Mouse (Mus musculus): ENCODE results near the gene Speer4d.
"Not testable (repeated sequence)": the region's sequence is repeated elsewhere in the genome, so short reads cannot be mapped to it uniquely, and the experiment has no call there.

Speer4d gene

GRCm38 (mm10) chr5:15618764-15619163 lies at the start of gene Speer4d:
Speer4d (plus strand) TSS chr5:15619064.
- not testable (repeated sequence) for DNase-seq (ENCODE audit: low spot score)

- not testable (repeated sequence) for DNase-seq (ENCODE audit: low spot score)
Observed at GRCm38 (mm10) chr5:15573735-15574134, 45.1 kb upstream of the Speer4d start.

- DNase-seq (ENCODE audit: low spot score), result not testable (repeated sequence)
Observed at GRCm38 (mm10) chr5:15577033-15577432, 41.8 kb upstream of the Speer4d start, which contains the start of gene Gm21083. Gm21083 (plus strand) TSS chr5:15577333.

- not testable (repeated sequence) for DNase-seq (ENCODE audit: low spot score)
Observed at GRCm38 (mm10) chr5:15586351-15586750, 32.5 kb upstream of the Speer4d start.

DNA sequence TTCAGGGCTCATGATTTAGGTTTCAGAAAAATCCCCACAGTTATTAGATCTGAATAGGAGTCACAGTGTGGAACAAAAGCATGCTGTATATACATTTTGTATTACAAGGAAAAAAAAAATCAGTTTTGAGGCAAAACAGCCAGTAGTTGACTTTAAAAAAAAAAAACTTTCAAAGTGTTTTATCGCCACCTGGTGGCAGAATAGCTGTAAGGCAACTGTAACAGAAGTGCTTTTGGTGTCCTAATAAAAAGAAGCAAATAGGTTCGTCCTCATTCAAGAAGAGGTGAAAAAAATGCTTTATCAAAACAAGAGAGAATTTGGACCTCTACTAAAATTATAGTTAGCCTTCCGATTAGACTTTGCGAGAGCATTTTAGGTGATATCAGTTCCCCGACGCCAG lies 30.6 kb upstream of the Speer4d start:
- DNase-seq (ENCODE audit: low spot score), result not testable (repeated sequence)

- DNase-seq (ENCODE audit: low spot score), result not testable (repeated sequence)
Observed at GRCm38 (mm10) chr5:15590635-15591034, 28.2 kb upstream of the Speer4d start.

GRCm38 (mm10) chr5:15591577-15591976 lies 27.3 kb upstream of the Speer4d start:
- DNase-seq (ENCODE audit: low spot score), result not testable (repeated sequence)

GRCm38 (mm10) chr5:15598831-15599230 lies 20.0 kb upstream of the Speer4d start:
- not testable (repeated sequence) for DNase-seq (ENCODE audit: low spot score)

DNA sequence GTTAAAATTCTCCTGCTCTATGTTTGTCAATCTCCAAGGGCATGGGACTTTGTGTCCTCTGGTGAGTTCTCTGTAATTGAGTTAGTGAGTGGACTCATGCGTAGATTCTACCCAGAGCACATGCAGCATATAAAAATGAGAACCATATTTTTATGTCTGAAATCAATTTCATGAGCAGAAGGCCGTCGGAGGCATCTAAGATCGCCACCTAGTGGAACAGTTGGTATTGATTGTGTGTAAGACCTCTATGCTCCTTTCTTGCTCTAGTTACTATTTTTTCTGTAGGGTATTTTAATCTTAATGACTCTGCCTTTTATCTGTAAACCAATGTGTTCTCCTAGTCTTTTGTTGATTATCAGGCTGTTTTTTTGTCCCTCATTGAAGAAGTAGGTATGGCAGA lies 18.5 kb upstream of the Speer4d start:
- not testable (repeated sequence) for DNase-seq (ENCODE audit: low spot score)

DNA sequence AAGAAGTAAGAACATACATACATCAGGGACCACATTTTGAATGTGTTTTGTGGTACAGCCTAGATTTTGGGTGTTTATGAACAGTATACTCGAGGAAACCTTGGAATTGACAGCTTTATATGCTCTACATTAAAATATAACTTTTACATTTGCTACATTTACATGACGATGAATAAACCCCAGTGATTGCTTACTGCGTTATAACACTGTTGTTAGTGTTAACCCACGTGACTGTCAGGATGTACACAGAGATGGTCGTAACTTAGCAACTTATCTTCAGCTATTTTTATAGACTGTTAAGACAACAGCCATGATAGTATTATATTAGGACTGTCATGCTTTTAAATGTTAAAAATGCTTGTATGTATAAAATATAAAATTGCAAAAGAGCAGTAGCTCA lies 17.4 kb upstream of the Speer4d start:
- DNase-seq (ENCODE audit: low spot score), result not testable (repeated sequence)

DNA sequence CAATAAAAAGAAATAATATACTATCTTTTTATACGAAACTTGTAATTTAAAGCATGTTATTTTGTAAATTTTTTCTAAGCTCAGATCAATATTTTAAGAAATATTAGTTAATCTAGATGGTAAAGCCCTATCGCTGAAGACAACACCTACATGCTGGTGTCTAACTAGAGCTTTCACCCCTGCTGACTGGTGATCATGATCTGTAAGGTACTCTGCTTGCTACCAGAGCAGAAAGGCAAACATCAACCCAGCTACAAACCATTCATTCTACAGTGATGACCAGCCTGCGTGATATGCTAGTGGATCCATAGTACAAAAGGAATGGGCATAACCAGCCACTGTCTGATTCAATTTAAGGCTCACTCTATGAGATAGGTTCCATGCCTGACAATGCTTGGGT lies 16.9 kb upstream of the Speer4d start:
- DNase-seq (ENCODE audit: low spot score), result not testable (repeated sequence)

DNA sequence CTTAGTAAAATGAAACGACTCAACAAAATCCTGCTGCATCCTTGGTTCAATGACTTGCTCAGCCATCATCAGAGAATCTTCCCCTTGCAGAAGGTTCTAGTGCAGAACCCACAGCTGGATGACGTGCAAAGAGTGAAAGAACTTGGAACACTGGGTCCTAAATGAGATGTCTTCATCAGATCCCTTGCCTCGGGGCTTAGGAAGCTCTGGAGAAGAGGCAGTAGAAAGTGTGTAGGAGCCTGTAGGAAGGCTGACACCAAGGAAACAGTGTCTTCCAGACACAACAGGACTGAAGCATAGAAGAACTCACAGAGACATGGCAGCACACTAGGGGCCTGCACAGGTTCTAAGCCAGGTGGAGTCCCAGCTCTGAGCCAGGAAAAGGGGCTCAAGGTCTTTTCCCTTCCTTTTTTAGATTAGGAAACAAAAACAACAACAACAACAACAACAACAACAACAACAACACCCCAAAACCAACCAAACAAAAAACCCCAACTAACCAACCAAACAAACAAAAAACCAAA lies 16.4 kb upstream of the Speer4d start:
- DNase-seq (ENCODE audit: low spot score), result not testable (repeated sequence)

DNA sequence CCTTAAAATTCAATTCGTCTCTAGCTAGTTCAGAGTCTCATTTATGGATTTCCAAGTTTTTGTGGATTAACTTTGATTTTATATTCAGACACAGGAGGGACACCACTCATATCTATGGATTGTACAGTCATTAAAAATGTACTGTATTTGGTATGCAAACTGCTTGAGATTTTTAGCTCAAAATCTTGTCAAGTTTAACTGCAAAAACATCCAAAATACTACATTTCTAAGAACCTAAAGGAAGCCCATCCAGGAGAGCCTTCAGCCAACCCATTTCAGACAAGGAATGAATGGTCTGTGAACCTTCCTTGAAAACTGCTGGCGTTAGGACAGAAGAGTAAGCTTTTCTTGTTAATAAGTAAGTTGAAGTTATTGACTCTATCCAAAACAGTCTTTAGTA lies 15.9 kb upstream of the Speer4d start:
- DNase-seq (ENCODE audit: low spot score), result not testable (repeated sequence)

GRCm38 (mm10) chr5:15603585-15603984 lies 15.3 kb upstream of the Speer4d start:
- DNase-seq (ENCODE audit: low spot score), result not testable (repeated sequence)

DNA sequence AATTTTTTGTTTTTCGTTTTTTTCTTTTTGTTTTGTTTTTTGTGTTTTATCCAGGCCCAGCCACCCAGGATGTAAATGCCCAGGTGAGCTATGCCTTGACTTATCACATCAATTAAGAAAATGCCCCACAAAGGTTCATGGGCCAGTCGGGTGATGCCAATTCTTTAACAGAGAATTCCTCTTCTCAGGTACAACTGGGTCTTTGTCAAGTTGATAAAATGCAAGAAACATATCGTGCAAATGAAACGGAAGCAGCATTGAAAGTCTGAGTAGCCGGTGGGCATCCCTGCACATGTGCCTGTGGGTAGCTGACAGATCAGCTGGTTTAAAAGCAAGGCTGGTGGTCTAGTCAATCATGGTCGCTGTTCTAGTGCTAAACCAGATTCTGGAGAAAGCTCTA lies 12.2 kb upstream of the Speer4d start:
- peak; percentile 6 for DNase-seq (ENCODE audit: low spot score)

- not testable (repeated sequence) for DNase-seq (ENCODE audit: low spot score)
Observed at GRCm38 (mm10) chr5:15610695-15611094, 8.2 kb upstream of the Speer4d start.

DNA sequence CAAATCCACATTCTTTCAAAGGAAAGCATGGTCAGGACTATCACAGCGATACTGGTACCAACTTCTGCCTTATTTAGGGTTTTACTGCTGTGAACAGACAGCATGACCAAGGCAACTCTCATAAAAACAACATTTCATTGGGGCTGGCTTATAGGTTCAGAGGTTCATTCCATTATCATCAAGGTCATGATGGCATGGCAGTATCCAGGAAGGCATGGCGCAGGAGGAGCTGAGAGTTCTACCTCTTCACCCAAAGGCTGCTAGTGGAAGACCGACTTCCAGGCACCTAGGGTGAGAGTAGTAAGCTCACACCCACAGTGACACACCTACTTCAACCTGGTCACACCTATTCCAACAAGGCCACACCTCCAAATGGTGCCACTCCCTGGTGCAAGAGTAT lies 2.7 kb upstream of the Speer4d start:
- not testable (repeated sequence) for DNase-seq (ENCODE audit: low spot score)

GRCm38 (mm10) chr5:15628136-15628535 lies 9.3 kb downstream of the Speer4d start:
- DNase-seq (ENCODE audit: low spot score), result not testable (repeated sequence)

DNA sequence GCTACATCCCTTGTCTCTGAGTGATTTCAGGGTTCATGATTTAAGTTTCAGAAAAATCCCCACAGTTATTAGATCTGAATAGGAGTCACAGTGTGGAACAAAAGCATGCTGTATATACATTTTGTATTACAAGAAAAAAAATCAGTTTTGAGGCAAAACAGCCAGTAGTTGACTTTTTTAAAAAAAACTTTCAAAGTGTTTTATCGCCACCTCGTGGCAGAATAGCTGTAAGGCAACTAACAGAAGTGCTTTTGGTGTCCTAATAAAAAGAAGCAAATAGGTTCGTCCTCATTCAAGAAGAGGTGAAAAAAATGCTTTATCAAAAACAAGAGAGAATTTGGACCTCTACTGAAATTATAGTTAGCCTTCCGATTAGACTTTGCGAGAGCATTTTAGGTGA lies 11.2 kb downstream of the Speer4d start:
- DNase-seq (ENCODE audit: low spot score), result not testable (repeated sequence)

- DNase-seq (ENCODE audit: low spot score), result not testable (repeated sequence)
Observed at GRCm38 (mm10) chr5:15637637-15638036, 18.8 kb downstream of the Speer4d start.

GRCm38 (mm10) chr5:15645707-15646106 lies 26.8 kb downstream of the Speer4d start:
- not testable (repeated sequence) for DNase-seq (ENCODE audit: low spot score)

- not testable (repeated sequence) for DNase-seq (ENCODE audit: low spot score)
Observed at GRCm38 (mm10) chr5:15652334-15652733, 33.5 kb downstream of the Speer4d start.

- DNase-seq (ENCODE audit: low spot score), result not testable (repeated sequence)
Observed at GRCm38 (mm10) chr5:15656959-15657358, 38.1 kb downstream of the Speer4d start, which contains the start of gene 4930572O03Rik. 4930572O03Rik (minus strand) TSS chr5:15657059.

DNA sequence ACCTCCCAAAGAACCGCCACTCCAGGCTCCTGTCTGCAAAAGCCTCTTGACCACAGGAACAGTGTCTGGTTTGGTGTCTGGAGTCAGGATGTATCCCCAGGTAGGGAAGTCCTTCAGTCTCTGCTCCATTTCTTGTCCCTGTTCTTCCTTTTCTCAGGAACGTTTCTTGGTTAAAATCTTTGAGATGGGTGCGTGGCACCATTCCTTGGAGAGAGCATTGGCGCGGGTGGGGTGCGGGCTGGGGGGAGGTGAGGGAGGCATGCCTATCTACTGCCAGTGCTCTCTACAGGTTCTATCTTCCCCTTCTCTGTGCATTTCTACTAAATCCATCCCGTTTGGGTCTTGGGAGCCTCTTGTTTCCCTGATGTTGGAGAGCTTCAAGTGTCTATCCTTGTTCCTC lies 45.0 kb downstream of the Speer4d start:
- not testable (repeated sequence) for DNase-seq (ENCODE audit: low spot score)

All from T-cell, adult 2 months (primary cell).